Mouse (Mus musculus) hindbrain, embryonic 16.5 days (tissue): ENCODE results near the gene Dpp9. TPM values are rescaled to one million over a fixed set of nuclear protein-coding genes. Genes with fewer than 3 reads are reported as not detected.
A peak's percentile ranks its signal among the peaks of the same experiment; 100 is the strongest.

Experiments
- ATAC-seq: fragments of 200-750 bp; cut with Nextera tagmentation; 2 replicates; pipeline ENCODE4 v1.8.0; 2017; ENCODE audit warnings: moderate TSS enrichment, moderate library complexity
- H3K27ac ChIP-seq: fragments of 300-500 bp; sonication (generic); 2 replicates; pipeline ENCODE4 v1.5.1; 2014; ENCODE audit warnings: low read depth, mild to moderate bottlenecking, control low read depth, low read length, moderate library complexity
- H3K27me3 ChIP-seq: fragments of 300-500 bp; sonication (generic); replicated peaks from 2 replicates; pipeline ENCODE4 v1.6.1; 2014; ENCODE audit warnings: low read length; ENCODE audit not compliant: control insufficient read depth, insufficient read depth
- H3K36me3 ChIP-seq: fragments of 300-500 bp; sonication (generic); 2 replicates; pipeline ENCODE4 v1.6.1; 2014; ENCODE audit warnings: mild to moderate bottlenecking, low read length, moderate library complexity, mixed read lengths; ENCODE audit not compliant: control insufficient read depth, insufficient read depth
- H3K4me1 ChIP-seq: fragments of 300-500 bp; sonication (generic); 2 replicates; pipeline ENCODE4 v1.6.1; 2014; ENCODE audit warnings: low read depth, low read length; ENCODE audit not compliant: control insufficient read depth, insufficient read depth
- H3K4me2 ChIP-seq: fragments of 300-500 bp; sonication (generic); 2 replicates; pipeline ENCODE4 v1.6.1; 2014; ENCODE audit warnings: mild to moderate bottlenecking, low read length, control low read depth, moderate library complexity
- H3K4me3 ChIP-seq: fragments of 300-500 bp; sonication (generic); 2 replicates; pipeline ENCODE4 v1.5.1; 2014; ENCODE audit warnings: mild to moderate bottlenecking, low read length, control low read depth, moderate library complexity
- H3K9ac ChIP-seq: fragments of 300-500 bp; sonication (generic); 2 replicates; pipeline ENCODE4 v1.6.1; 2014; ENCODE audit warnings: low read depth, mild to moderate bottlenecking, control low read depth, low read length, moderate library complexity
- H3K9me3 ChIP-seq: fragments of 300-500 bp; sonication (generic); 2 replicates; pipeline ENCODE4 v1.6.1; 2014; ENCODE audit warnings: mild to moderate bottlenecking, low read length, moderate library complexity; ENCODE audit not compliant: control insufficient read depth
- WGBS: fragments of 180-500 bp; shearing (Covaris S2); extraction: QIAGEN DNeasy Blood & Tissue Kit; methylation state at CpG from one replicate; pipeline ENCODE4 v1.1.7; 2014; 5-methylcytosine and 5-hydroxymethylcytosine counted together
- polyA plus RNA-seq: library from polyadenylated mRNA; unstranded; fragments of >200 nt; fragmentation: Nextera tagmentation; extraction: Ambion mirVana; gene quantifications from 2 replicates; pipeline ENCODE4 v1.2.1, GENCODE M21; 2015

The Dpp9 gene
- polyA plus RNA-seq, 1 experiment from 2014 or later, result 21.0 TPM

- H3K36me3 ChIP-seq, result peaks cover 75% of the 10 kb centered on the region
- H3K9me3 ChIP-seq, result no peaks in the 10 kb centered on the region
- H3K4me2 ChIP-seq, result no peak overlapping the region
- no peak for ATAC-seq
- H3K4me3 ChIP-seq, result no peak overlapping the region
- 61% methylated on average over 3 of the region's 3 CpGs for WGBS
- H3K4me1 ChIP-seq, result no peaks in the 10 kb centered on the region
- H3K27ac ChIP-seq, result no peak overlapping the region
- H3K27me3 ChIP-seq, result no peaks in the 10 kb centered on the region
- no peak overlapping the region for H3K9ac ChIP-seq
Observed at GRCm38 (mm10) chr17:56201642-56202041, 17.1 kb downstream of the Dpp9 start.

DNA sequence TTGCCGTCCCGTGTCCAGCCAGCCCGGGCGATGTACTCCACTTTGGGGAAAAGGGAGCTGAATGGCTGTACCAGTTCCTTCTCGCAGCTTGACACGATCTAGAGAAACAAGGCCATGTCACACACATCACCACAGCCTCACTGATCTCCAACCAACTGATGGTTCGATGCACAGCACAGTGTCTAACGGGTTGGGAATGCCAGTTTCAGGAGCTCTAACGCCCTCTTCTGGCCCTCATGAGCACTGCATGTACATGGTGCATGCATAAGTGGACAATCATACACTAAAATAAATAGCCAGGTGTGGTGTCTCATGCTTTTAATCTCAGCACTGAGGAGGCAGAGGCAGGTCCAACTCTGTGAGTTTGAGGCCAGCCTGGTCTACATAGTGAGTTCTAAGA lies 18.1 kb downstream of the Dpp9 start:
- Histone ChIP-seq H3K9ac (no peak overlapping the region), H3K27ac (no peak overlapping the region), H3K4me3 (no peak overlapping the region), H3K36me3 (peaks cover 78% of the 10 kb centered on the region), H3K9me3 (no peaks in the 10 kb centered on the region), H3K4me1 (no peaks in the 10 kb centered on the region), H3K4me2 (no peak overlapping the region), H3K27me3 (no peaks in the 10 kb centered on the region)
- ATAC-seq, result no peak
- WGBS, result 83% methylated on average over 9 of the region's 9 CpGs

DNA sequence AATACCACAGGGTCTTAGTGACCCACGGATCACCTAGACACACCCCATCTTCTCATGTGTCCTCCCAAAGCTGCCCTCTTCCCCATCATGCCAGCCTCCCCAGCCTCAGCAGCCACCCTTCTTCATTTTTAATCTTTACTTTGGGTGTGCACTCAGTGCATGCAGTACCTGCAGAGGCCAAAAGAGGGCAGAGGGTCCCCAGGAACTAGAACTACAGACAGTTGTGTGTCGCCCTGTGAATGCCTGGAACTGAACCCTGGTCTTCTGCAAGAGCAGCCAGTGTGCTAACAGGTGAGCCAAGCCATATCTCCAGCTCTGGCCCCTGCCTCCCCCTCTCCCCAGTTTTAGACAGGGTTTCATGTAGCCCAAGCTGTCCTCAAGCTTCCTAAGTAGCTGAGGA lies 21.8 kb downstream of the Dpp9 start:
- no peaks in the 10 kb centered on the region for H3K27me3 ChIP-seq
- H3K9ac ChIP-seq, result no peak overlapping the region
- no peak overlapping the region for H3K4me2 ChIP-seq
- no peaks in the 10 kb centered on the region for H3K4me1 ChIP-seq
- H3K4me3 ChIP-seq, result no peak overlapping the region
- H3K9me3 ChIP-seq, result no peaks in the 10 kb centered on the region
- peaks cover 64% of the 10 kb centered on the region for H3K36me3 ChIP-seq
- H3K27ac ChIP-seq, result no peak overlapping the region
- ATAC-seq, result no peak
- 69% methylated on average over 2 of the region's 2 CpGs for WGBS

DNA sequence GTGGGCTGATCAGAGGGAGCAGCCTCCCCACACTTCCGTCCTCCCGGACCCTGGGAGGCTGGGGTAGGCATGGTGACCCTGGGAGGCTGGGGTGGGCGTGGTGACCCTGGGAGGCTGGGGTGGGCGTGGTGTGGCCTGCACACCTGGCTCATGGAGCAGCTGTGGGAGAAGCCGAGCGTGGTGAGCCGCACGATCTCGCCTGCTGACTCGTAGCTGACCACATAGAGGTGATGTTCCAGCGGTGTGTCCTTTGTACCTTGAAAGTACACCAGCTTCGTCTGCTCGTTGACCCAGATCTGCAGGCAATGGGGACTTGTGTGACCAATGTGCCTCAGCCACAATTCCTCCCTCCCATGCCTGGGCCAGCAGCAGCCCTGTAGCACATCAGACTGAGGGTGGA lies 23.9 kb downstream of the Dpp9 start:
- Histone ChIP-seq H3K27me3 (no peaks in the 10 kb centered on the region), H3K27ac (no peak overlapping the region), H3K4me1 (no peaks in the 10 kb centered on the region), H3K36me3 (peaks cover 64% of the 10 kb centered on the region), H3K4me3 (no peak overlapping the region), H3K9ac (no peak overlapping the region), H3K4me2 (no peak overlapping the region), H3K9me3 (no peaks in the 10 kb centered on the region)
- 0 out of 2 replicates have a peak, but pooled peaks have one; percentile 13 for ATAC-seq
- WGBS, result 92% methylated on average over 13 of the region's 13 CpGs

- ATAC-seq, result no peak
- Histone ChIP-seq H3K4me3 (no peak overlapping the region), H3K27me3 (no peaks in the 10 kb centered on the region), H3K9ac (no peak overlapping the region), H3K4me2 (no peak overlapping the region), H3K27ac (no peak overlapping the region), H3K9me3 (no peaks in the 10 kb centered on the region), H3K36me3 (peaks cover 68% of the 10 kb centered on the region), H3K4me1 (no peaks in the 10 kb centered on the region)
- 91% methylated on average over 12 of the region's 12 CpGs for WGBS
Observed at GRCm38 (mm10) chr17:56194357-56194756, 24.3 kb downstream of the Dpp9 start.

GRCm38 (mm10) chr17:56191266-56191665 lies 27.4 kb downstream of the Dpp9 start:
- H3K9me3 ChIP-seq, result no peaks in the 10 kb centered on the region
- no peak for ATAC-seq
- H3K4me2 ChIP-seq, result no peak overlapping the region
- H3K27ac ChIP-seq, result no peak overlapping the region
- WGBS, result 89% methylated on average over 6 of the region's 6 CpGs
- peaks cover 48% of the 10 kb centered on the region for H3K36me3 ChIP-seq
- no peak overlapping the region for H3K4me3 ChIP-seq
- no peak overlapping the region for H3K9ac ChIP-seq
- no peaks in the 10 kb centered on the region for H3K27me3 ChIP-seq
- H3K4me1 ChIP-seq, result no peaks in the 10 kb centered on the region

GRCm38 (mm10) chr17:56185281-56186141 lies 33.2 kb downstream of the Dpp9 start:
- H3K4me2 ChIP-seq, result peak overlapping the region; percentile 14; the same call in 1 of the 2 replicates
- no peaks in the 10 kb centered on the region for H3K9me3 ChIP-seq
- H3K27me3 ChIP-seq, result no peaks in the 10 kb centered on the region
- 0 out of 2 replicates have a peak, but pooled peaks have one; percentile 11 for ATAC-seq
- no peak overlapping the region; the same call in 1 of the 2 replicates for H3K9ac ChIP-seq
- H3K27ac ChIP-seq, result peak overlapping the region; percentile 55
- no peak overlapping the region for H3K4me3 ChIP-seq
- WGBS, result 30% methylated on average over 11 of the region's 11 CpGs
- peaks cover 27% of the 10 kb centered on the region for H3K36me3 ChIP-seq
- peaks cover 19% of the 10 kb centered on the region for H3K4me1 ChIP-seq

GRCm38 (mm10) chr17:56183658-56184103 lies 35.0 kb downstream of the Dpp9 start, which contains the start of gene Mydgf:
Gene Mydgf, minus strand, starts transcription at chr17:56183920.
- under 1% methylated on average over 47 of the region's 47 CpGs for WGBS
- Histone ChIP-seq H3K4me3 (peak within 1 kb of the TSS; percentile 84), H3K36me3 (peaks cover 21% of the 10 kb centered on the region), H3K4me1 (peaks cover 19% of the 10 kb centered on the region), H3K27me3 (no peaks in the 10 kb centered on the region), H3K4me2 (peak within 1 kb of the TSS; percentile 96), H3K9ac (peak within 1 kb of the TSS; percentile 87), H3K9me3 (no peaks in the 10 kb centered on the region), H3K27ac (peak within 1 kb of the TSS; percentile 73)
- peak; percentile 95 for ATAC-seq

DNA sequence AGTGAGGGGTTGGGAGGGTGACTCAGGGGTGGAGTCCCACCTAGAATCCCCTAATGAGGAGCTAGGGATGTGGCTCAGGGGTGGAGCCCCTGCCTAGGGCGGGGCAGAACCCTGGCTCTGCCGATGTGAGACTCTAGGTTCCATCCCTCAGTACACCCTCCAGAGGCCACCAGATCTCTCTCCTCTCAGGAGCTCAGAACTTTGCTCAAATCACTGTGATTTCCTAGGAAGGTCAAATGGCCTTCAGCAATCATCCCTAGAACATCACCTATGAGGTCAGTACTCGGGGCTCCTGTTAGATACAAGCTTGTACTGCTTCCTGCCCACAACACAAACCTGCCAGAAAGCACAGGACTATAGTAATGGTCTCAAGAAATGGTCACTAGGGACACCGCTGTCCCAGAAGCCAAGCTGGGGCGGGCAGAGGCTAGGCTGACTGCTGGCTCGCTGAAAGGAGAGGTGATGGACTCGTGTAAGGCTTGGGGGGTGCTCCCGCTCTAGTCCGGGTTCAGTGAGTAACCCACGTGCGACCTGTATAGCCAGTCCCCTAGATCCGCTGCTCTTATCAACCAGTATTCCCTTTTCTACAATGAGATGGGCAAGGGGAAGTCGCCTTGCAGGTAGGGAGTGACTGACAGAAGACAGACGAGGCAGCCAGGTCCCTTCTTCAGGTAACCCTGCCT lies 35.6 kb downstream of the Dpp9 start:
- peak overlapping the region; percentile 96 for H3K4me2 ChIP-seq
- H3K4me1 ChIP-seq, result peaks cover 19% of the 10 kb centered on the region
- ATAC-seq, result peak; percentile 25
- peak overlapping the region; percentile 84 for H3K4me3 ChIP-seq
- H3K9ac ChIP-seq, result peak overlapping the region; percentile 87
- WGBS, result 2% methylated on average over 14 of the region's 14 CpGs
- no peaks in the 10 kb centered on the region for H3K27me3 ChIP-seq
- no peaks in the 10 kb centered on the region for H3K9me3 ChIP-seq
- peak overlapping the region; percentile 73 for H3K27ac ChIP-seq
- H3K36me3 ChIP-seq, result peaks cover 21% of the 10 kb centered on the region
